In the genomic region with DNA sequence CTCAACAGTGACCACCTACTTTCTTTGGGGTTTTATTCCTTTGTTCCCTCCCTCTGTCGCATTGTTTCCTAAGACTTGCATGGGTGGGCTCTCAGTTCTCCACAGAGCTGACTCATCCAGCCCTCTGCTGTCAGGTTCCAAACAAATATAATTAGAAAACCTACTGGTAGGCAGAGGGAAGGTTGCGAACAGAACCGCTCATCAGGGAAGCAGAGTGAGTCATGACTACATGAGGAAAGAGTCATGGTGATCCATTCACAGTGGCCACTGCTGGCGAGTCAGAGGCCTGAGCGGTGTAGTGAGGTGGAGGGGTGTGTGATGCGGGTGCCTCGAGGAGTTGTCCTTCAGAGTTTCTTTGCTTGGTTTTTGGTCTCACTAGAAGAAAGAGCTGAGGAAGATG, we compare ENCODE assay signal across 16 mouse cellular contexts.
DNase-seq lines count a peak whose midpoint lies in the region; ATAC-seq and TF ChIP-seq lines count a peak whose summit lies in the region.
"Had no signal": no experiment of that assay in that cellular context is flagged by ENCODE, and none has a peak within 500 bp of the region (broad histone marks: within the 10 kb centered on the region; RNA-seq: fewer than 3 reads in every experiment).

No protein-coding gene starts in this region.

- H3K79me3 ChIP-seq in C2C12 (ENCODE audit: low read depth), result no peaks in the 10 kb centered on the region

- ATAC-seq in midbrain, embryonic 11.5 days (ENCODE audit: low FRiP score), result no peak
- no peak for ATAC-seq in megakaryocyte progenitor cell, adult 5-6 weeks (replicated peaks; ENCODE audit: poor library complexity)
- no peak for ATAC-seq in forebrain, embryonic 14.5 days

- no peaks in the 10 kb centered on the region for H3K27me3 ChIP-seq in C2C12 (ENCODE audit: control insufficient read depth, insufficient read depth, insufficient read length)
- no peaks in the 10 kb centered on the region for H3K27me3 ChIP-seq in midbrain, embryonic 11.5 days (ENCODE audit: control insufficient read depth, insufficient read depth, low read length)
- no peaks in the 10 kb centered on the region for H3K27me3 ChIP-seq in forebrain, embryonic 14.5 days (replicated peaks; ENCODE audit: control insufficient read depth, insufficient read depth, low read length)
- H3K27me3 ChIP-seq: limb, embryonic 15.5 days had no signal

- no peak overlapping the region for H3K4me3 ChIP-seq in C2C12 (ENCODE audit: insufficient read depth, poor library complexity, severe bottlenecking)
- no peak overlapping the region for H3K4me3 ChIP-seq in midbrain, embryonic 11.5 days (ENCODE audit: low read depth, low read length)
- H3K4me3 ChIP-seq in forebrain, embryonic 14.5 days (ENCODE audit: low read depth, low read length), result no peak overlapping the region
- H3K4me3 ChIP-seq: limb, embryonic 15.5 days had no signal

- H3K9me3 ChIP-seq in midbrain, embryonic 11.5 days (ENCODE audit: control insufficient read depth, low read length), result no peaks in the 10 kb centered on the region
- H3K9me3 ChIP-seq in forebrain, embryonic 14.5 days (replicated peaks; ENCODE audit: control insufficient read depth, low read length), result no peaks in the 10 kb centered on the region
- H3K9me3 ChIP-seq: limb, embryonic 15.5 days had no signal

- 95% methylated on average over 7 of the region's 7 CpGs for WGBS in midbrain, embryonic 11.5 days
- WGBS in forebrain, embryonic 14.5 days, result 91% methylated on average over 7 of the region's 7 CpGs

- no peak overlapping the region for H3K4me2 ChIP-seq in midbrain, embryonic 11.5 days
- H3K4me2 ChIP-seq in forebrain, embryonic 14.5 days (ENCODE audit: low read length), result no peak overlapping the region
- H3K4me2 ChIP-seq: hindbrain, embryonic 14.5 days; limb, embryonic 15.5 days; lung, embryonic 14.5 days had no signal

- TF ChIP-seq CTCF in C2C12 (IDR thresholded peaks at IDR 0.05; ENCODE audit: control insufficient read depth, insufficient read depth, insufficient read length), result no peak

- peaks cover 29% of the 10 kb centered on the region for H3K36me3 ChIP-seq in C2C12 (ENCODE audit: control insufficient read depth, insufficient read depth)
- H3K36me3 ChIP-seq in midbrain, embryonic 11.5 days (ENCODE audit: control insufficient read depth, insufficient read depth, low read length), result peaks cover 3% of the 10 kb centered on the region; the same call in 1 of the 2 replicates
- peaks cover 60% of the 10 kb centered on the region for H3K36me3 ChIP-seq in forebrain, embryonic 14.5 days (ENCODE audit: control insufficient read depth, insufficient read depth, low read length)

- H3ac ChIP-seq in C2C12 (ENCODE audit: control insufficient read depth, insufficient read length, low read depth), result no peak overlapping the region

- H3K9ac ChIP-seq in midbrain, embryonic 11.5 days (ENCODE audit: low read length), result no peak overlapping the region
- no peak overlapping the region for H3K9ac ChIP-seq in forebrain, embryonic 14.5 days (ENCODE audit: low read length)
- H3K9ac ChIP-seq: hindbrain, embryonic 14.5 days; limb, embryonic 15.5 days; lung, embryonic 14.5 days had no signal

- H3K27ac ChIP-seq in midbrain, embryonic 11.5 days (ENCODE audit: low read depth, low read length), result no peak overlapping the region
- H3K27ac ChIP-seq in forebrain, embryonic 14.5 days (ENCODE audit: low read depth, low read length), result no peak overlapping the region
- H3K27ac ChIP-seq: hindbrain, embryonic 14.5 days; limb, embryonic 15.5 days; stomach, postnatal 0 days had no signal

- no peaks in the 10 kb centered on the region for H3K79me2 ChIP-seq in C2C12 (ENCODE audit: control insufficient read depth, insufficient read depth)

- H3K4me1 ChIP-seq in midbrain, embryonic 11.5 days (ENCODE audit: control insufficient read depth, insufficient read depth, low read length), result no peaks in the 10 kb centered on the region
- H3K4me1 ChIP-seq in forebrain, embryonic 14.5 days (ENCODE audit: control insufficient read depth, insufficient read depth, low read length), result no peaks in the 10 kb centered on the region
- H3K4me1 ChIP-seq: limb, embryonic 15.5 days had no signal

- DNase-seq in layer of hippocampus, adult 11-12 months (ENCODE audit: low spot score), result peak; percentile 18
- DNase-seq in layer of hippocampus, postnatal 10 days (ENCODE audit: low spot score in 2 of 2), result no peak
- peak; percentile 55 for DNase-seq in 3134 (ENCODE audit: extremely low read depth, insufficient read length, low spot score)
- DNase-seq in layer of hippocampus, adult 9-11 months, result peak; percentile 62
- no peak for DNase-seq in midbrain, embryonic 11.5 days (ENCODE audit: low spot score, missing footprints)
- DNase-seq in forebrain, embryonic 14.5 days (ENCODE audit: low spot score), result no peak
- DNase-seq: cerebellum, adult 8-10 months; kidney, adult 11 months; kidney, postnatal 25 days; lung, embryonic 14.5 days; thymus, postnatal 36 days had no signal

TF ChIP-seq in C2C12, 6 proteins besides CTCF, POLR2A, EP300 and RAD21:
- TF ChIP-seq FOSL1 (IDR thresholded peaks at IDR 0.05; ENCODE audit: insufficient read depth, low read length, poor library complexity, severe bottlenecking) (peak; percentile 35), USF1 (IDR thresholded peaks at IDR 0.05; ENCODE audit: low read depth) (peak; percentile 0), MYOG (IDR thresholded peaks at IDR 0.05; ENCODE audit: control insufficient read depth, extremely low read depth, insufficient read length) (no peak)

Comparison
In these comparisons a context has a peak if more than half of its experiments do, and no peak if none do; other contexts are left out.
1. DNase-seq: peak in layer of hippocampus, adult 11-12 months (single experiment), 3134 (single experiment) and layer of hippocampus, adult 9-11 months (single experiment); none in layer of hippocampus, postnatal 10 days (0 of 2), midbrain, embryonic 11.5 days (single experiment) and forebrain, embryonic 14.5 days (single experiment).